Mouse (Mus musculus) heart, adult 2 months (tissue): Measurements from ENCODE around the gene Acot7. TPM values are rescaled to one million over a fixed set of nuclear protein-coding genes. Genes with fewer than 3 reads are reported as not detected.

Source experiments
- DNase-seq, 2 experiments: peaks; one replicate each; pipeline ENCODE4 v3.0.0; 2021
- H3K27ac ChIP-seq: fragments of 200-600 bp; 2 replicates; pipeline ENCODE4 v1.8.1; 2022
- H3K27me3 ChIP-seq: fragments of 200-500 bp; 2 replicates; pipeline ENCODE4 v1.6.1; 2012; ENCODE audit warnings: mild to moderate bottlenecking, low read length, inconsistent platforms, mixed read lengths; ENCODE audit not compliant: control insufficient read depth, insufficient read depth
- H3K36me3 ChIP-seq: fragments of 200-500 bp; 2 replicates; pipeline ENCODE4 v1.6.1; 2012; ENCODE audit warnings: low read length, inconsistent platforms; ENCODE audit not compliant: control insufficient read depth, insufficient read depth
- H3K4me1 ChIP-seq: fragments of 200-500 bp; 2 replicates; pipeline ENCODE4 v1.6.1; 2011; ENCODE audit warnings: low read length; ENCODE audit not compliant: control insufficient read depth, insufficient read depth
- H3K4me3 ChIP-seq: fragments of 200-600 bp; 2 replicates; pipeline ENCODE4 v1.8.1; 2022
- H3K79me2 ChIP-seq: fragments of 200-500 bp; replicated peaks from 2 replicates; pipeline ENCODE4 v1.6.1; 2012; ENCODE audit warnings: mild to moderate bottlenecking, inconsistent platforms, low read length, moderate library complexity, mixed read lengths; ENCODE audit not compliant: control insufficient read depth, insufficient read depth
- H3K9ac ChIP-seq: fragments of 200-500 bp; 2 replicates; pipeline ENCODE4 v1.6.1; 2012; ENCODE audit warnings: low read depth, mild to moderate bottlenecking, control low read depth, inconsistent platforms, low read length, mixed read lengths
- CTCF ChIP-seq: fragments of 200-600 bp; IDR thresholded peaks from 2 replicates; pipeline ENCODE4 v1.8.1; 2022; ENCODE audit warnings: antibody characterized with exemption, mild to moderate bottlenecking, moderate library complexity
- EP300 ChIP-seq: fragments of 200-500 bp; IDR thresholded peaks from 2 replicates; pipeline ENCODE4 v1.6.1; 2011; ENCODE audit warnings: low read depth, low read length, control low read depth; ENCODE audit not compliant: insufficient read depth
- POLR2A ChIP-seq: fragments of 200-500 bp; IDR thresholded peaks from 2 replicates; pipeline ENCODE4 v1.6.1; 2011; ENCODE audit warnings: mild to moderate bottlenecking, low read depth, low read length, control low read depth; ENCODE audit not compliant: insufficient read depth
- WGBS: fragments of 180-500 bp; shearing (Covaris S2); methylation state at CpG from one replicate; pipeline ENCODE4 v1.1.7; 2018; 5-methylcytosine and 5-hydroxymethylcytosine counted together
- intact Hi-C: fragments of 180-260 bp; cut with DNase I; formaldehyde crosslinking; loops from one replicate; pipeline ENCODE4 v1.15.1; 2025
- polyA plus RNA-seq: library from polyadenylated mRNA; depleted of rRNA; stranded (reverse); fragments of >200 nt; gene quantifications from 2 replicates; pipeline ENCODE4 v1.2.3, GENCODE M21; 2012
- total RNA-seq, 2 experiments: library from RNA; stranded (reverse); gene quantifications; 2 replicates each; pipeline ENCODE4 v1.2.3; 2021

The Acot7 gene
- total and polyA plus RNA-seq, 3 experiments: 51.7 to 64.8 (median 58.1) TPM

DNA sequence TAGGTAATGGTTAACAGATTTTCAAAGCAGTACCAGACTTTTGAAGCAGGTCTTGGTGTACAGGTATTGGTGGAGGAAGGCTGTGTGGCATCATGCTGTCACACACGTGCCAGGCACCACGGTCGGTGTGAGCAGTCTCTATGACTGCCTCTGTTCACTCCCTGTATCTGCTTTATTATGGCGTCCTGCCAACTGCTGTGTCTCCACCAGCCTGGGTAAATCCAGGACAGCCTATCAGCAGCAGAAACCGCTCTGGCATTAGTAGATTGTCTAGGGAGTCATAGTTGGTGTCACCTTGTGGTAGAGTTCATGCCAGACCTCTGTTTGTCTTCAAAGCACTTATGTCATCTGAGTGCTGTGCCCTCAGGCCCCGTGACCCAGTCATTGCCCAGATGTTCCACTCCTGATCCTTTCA lies 34.2 kb downstream of the Acot7 start:
- Histone ChIP-seq H3K9ac (no peak overlapping the region), H3K4me3 (no peak overlapping the region), H3K36me3 (no peaks in the 10 kb centered on the region), H3K27ac (peak overlapping the region; percentile 76), H3K4me1 (peaks cover 8% of the 10 kb centered on the region; the same call in 1 of the 2 replicates), H3K79me2 (no peaks in the 10 kb centered on the region), H3K27me3 (no peaks in the 10 kb centered on the region)
- TF ChIP-seq EP300 (peak; percentile 83), POLR2A (no peak), CTCF (no peak)
- peak; percentile 42 to 75 for DNase-seq
- intact Hi-C loops: loop anchor here (1.0 to 10.0 kb wide), 3 partner anchors 27 to 223 kb away; no protein-coding TSS in a partner anchor
- 46% methylated on average over 6 of the region's 6 CpGs for WGBS

DNA sequence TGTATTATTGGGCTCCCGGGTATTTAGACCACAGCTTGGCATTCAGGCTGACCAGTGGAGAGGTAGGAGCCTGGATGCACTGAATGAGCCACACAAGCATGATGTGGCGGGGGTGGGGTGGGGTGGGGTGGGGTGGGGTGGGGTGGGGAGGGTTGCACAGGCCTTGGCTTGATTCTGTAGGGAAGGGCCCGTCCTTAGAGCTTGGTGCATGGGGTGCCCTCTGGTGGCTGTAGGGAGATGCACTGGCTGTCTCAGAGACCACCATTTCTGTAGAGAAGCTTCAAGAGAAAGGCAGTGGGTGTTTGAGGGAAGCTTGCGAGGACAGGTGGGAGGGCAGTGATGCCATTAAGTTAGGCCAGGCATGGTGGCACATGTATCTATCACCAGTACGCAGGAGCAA lies 34.6 kb downstream of the Acot7 start:
- Histone ChIP-seq H3K36me3 (no peaks in the 10 kb centered on the region), H3K27ac (peak overlapping the region; percentile 76), H3K27me3 (no peaks in the 10 kb centered on the region), H3K9ac (no peak overlapping the region), H3K79me2 (no peaks in the 10 kb centered on the region), H3K4me3 (no peak overlapping the region), H3K4me1 (peaks cover 8% of the 10 kb centered on the region; the same call in 1 of the 2 replicates)
- TF ChIP-seq EP300: peak; percentile 5; the same call in 1 of the 2 replicates
- TF ChIP-seq POLR2A: no peak
- peak; percentile 74 for TF ChIP-seq CTCF
- 31% methylated on average over 5 of the region's 5 CpGs for WGBS
- peak; percentile 68 to 71 for DNase-seq
- intact Hi-C loops: loop anchor here (1.0 to 10.0 kb wide), 3 partner anchors 28 to 222 kb away; no protein-coding TSS in a partner anchor

DNA sequence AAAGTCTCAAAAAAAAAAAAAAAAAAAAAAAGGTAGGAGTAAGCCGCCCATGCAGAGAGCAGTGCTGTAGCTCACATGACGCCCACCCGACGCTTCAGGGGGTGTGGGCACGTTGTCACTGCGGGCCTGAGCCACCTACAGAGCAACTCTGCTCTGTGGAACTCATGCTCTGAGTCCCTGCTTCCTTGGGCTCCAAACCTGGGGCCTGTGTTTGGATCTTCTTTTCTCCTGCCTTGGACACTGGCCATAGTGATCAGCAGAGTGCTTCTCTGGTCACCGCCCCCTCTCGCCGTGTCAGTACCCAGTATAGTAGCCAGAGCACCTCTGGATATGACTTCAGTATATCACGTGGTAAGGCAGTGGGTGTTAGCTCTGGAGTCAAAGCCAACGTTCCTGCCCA lies 35.0 kb downstream of the Acot7 start:
- peak in 1 of 2 experiments; percentile 36 for DNase-seq
- TF ChIP-seq POLR2A (no peak), EP300 (no peak), CTCF (no peak)
- Histone ChIP-seq H3K27ac (peak overlapping the region; percentile 76), H3K4me3 (no peak overlapping the region), H3K36me3 (no peaks in the 10 kb centered on the region), H3K79me2 (no peaks in the 10 kb centered on the region), H3K9ac (no peak overlapping the region), H3K27me3 (no peaks in the 10 kb centered on the region), H3K4me1 (peaks cover 8% of the 10 kb centered on the region; the same call in 1 of the 2 replicates)
- intact Hi-C loops: loop anchor here (1.0 to 10.0 kb wide), 3 partner anchors 28 to 222 kb away; no protein-coding TSS in a partner anchor
- 57% methylated on average over 11 of the region's 11 CpGs for WGBS

DNA sequence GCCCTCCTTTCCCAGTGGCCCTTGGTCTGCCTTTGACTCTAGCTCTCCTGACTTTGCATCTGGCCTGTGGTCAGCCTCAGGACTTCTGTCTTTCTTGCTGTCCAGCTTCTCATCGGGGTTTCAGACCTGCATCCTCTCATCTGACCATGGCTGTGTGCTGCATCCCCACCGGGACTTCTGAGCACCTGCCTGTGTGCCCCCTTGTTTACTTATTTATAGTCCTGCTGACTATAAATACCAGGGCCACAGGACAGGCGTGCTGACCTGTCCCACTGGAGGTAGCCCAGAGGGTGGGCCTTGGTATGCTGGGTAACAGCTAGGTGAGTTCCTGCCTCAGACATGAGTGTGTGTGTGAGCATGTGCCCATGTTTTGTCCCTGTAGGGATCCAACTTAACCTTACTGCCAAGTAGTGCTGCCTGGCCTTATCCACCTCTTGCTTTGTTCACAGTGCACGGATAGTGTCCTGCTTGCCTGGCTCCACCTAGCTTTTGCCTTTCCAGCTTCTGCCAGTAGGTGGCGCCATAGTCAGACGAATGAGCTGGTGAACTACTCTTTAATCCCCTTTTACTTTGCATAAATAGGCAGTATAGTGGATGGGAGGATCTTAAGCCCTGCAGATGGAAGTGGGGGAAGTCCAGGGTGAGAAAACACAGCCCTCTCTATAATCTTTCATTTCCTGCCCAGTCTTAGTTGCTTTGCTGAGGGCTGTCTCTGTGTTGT lies 36.0 kb downstream of the Acot7 start:
- Histone ChIP-seq H3K36me3 (no peaks in the 10 kb centered on the region), H3K4me3 (no peak overlapping the region), H3K27ac (peak overlapping the region; percentile 76), H3K9ac (no peak overlapping the region), H3K4me1 (peaks cover 8% of the 10 kb centered on the region; the same call in 1 of the 2 replicates), H3K79me2 (no peaks in the 10 kb centered on the region), H3K27me3 (no peaks in the 10 kb centered on the region)
- TF ChIP-seq EP300 (peak; percentile 77), POLR2A (no peak), CTCF (peak; percentile 99)
- intact Hi-C loops: loop anchor here (1.0 to 10.0 kb wide), 4 partner anchors 29 to 221 kb away; no protein-coding TSS in a partner anchor
- peak; percentile 85 to 95 for DNase-seq
- 29% methylated on average over 6 of the region's 6 CpGs for WGBS

DNA sequence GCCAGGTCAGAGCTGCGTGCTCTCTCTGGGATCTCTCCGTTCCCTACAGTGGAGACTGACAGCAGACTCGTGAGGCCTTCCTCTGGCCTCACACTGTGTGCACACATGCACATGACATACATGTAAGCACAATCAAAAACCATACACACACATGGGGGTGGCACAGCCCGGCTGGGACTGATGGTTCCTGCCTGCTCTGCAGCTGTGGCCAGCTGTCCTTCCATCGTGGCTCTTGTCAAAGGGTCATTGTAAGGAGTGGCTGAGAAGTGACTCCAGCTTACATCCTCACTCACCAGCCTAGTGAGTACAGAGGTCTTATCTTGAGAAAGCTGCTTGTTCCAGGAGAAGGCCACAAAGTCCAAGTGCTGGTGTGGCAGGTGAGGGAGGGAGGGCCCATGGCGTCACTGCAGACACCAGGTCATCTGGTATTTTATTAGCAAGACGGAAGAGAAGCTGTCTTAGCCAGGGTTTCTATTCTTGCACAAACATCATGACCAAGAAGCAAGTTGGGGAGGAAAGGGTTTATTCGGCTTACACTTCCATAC lies 37.0 kb downstream of the Acot7 start:
- no peaks in the 10 kb centered on the region for H3K36me3 ChIP-seq
- H3K4me3 ChIP-seq: no peak overlapping the region
- intact Hi-C loops: loop anchor here (1.0 to 10.0 kb wide), 3 partner anchors 58 to 220 kb away; no protein-coding TSS in a partner anchor
- H3K27ac ChIP-seq: no peak overlapping the region
- 71% methylated on average over 8 of the region's 8 CpGs for WGBS
- H3K79me2 ChIP-seq: no peaks in the 10 kb centered on the region
- no peaks in the 10 kb centered on the region for H3K27me3 ChIP-seq
- H3K4me1 ChIP-seq: peaks cover 4% of the 10 kb centered on the region; the same call in 1 of the 2 replicates
- H3K9ac ChIP-seq: no peak overlapping the region
- TF ChIP-seq POLR2A (no peak), EP300 (no peak), CTCF (no peak)
- DNase-seq: no peak
